Mouse (Mus musculus): Measurements from ENCODE around the gene Ptn. TPM values are rescaled to one million over a fixed set of nuclear protein-coding genes. Genes with fewer than 3 reads are reported as not detected.

Gene Ptn
- polyA plus RNA-seq (2015; fragmentation: Nextera tagmentation; extraction: Ambion mirVana), result 566 and 774 TPM in 2 replicates

DNA sequence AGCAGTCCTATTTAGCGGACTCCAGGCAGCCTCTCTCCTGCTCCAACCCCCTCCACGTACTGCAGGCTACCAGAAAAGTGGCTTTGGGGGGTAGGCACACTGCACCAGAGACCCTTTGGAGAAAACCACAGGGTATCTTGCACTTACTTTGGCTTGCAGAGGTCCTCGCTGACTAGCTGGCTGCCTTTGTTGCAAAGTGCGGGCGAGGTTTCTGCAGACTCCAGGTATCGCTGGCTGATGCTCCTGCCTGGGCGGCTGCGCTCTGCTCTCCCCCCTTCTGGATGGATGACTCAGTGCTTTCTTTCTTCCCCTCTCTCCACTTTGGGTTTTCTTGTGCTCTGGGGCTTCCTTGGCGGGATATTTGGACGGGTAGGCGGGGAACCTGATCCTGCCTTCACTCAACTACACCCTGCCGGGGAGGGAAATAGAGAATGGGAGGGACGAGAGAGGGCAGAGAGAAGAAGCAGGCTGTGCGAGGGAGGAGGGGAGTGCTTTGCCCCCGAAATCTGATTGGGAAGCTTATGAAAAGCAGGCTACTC is at the start of gene Ptn:
Gene Ptn, minus strand, starts transcription at position 474 of the 539 bp plus-strand sequence.
- peak within 1 kb of the TSS; percentile 72 for H3K4me3 ChIP-seq
- no peaks in the 10 kb centered on the region for H3K27me3 ChIP-seq
- H3K9me3 ChIP-seq, result no peaks in the 10 kb centered on the region
- peaks cover 40% of the 10 kb centered on the region for H3K4me1 ChIP-seq (replicated peaks)
- peak within 1 kb of the TSS; percentile 89 for H3K9ac ChIP-seq
- H3K27ac ChIP-seq, result peak within 1 kb of the TSS; percentile 93
- peaks cover 6% of the 10 kb centered on the region; the same call in 1 of the 2 replicates for H3K36me3 ChIP-seq
- under 1% methylated on average over 15 of the region's 15 CpGs for WGBS
- H3K4me2 ChIP-seq, result peak within 1 kb of the TSS; percentile 69
- peak; percentile 80 for ATAC-seq (ENCODE audit: low FRiP score)

DNA sequence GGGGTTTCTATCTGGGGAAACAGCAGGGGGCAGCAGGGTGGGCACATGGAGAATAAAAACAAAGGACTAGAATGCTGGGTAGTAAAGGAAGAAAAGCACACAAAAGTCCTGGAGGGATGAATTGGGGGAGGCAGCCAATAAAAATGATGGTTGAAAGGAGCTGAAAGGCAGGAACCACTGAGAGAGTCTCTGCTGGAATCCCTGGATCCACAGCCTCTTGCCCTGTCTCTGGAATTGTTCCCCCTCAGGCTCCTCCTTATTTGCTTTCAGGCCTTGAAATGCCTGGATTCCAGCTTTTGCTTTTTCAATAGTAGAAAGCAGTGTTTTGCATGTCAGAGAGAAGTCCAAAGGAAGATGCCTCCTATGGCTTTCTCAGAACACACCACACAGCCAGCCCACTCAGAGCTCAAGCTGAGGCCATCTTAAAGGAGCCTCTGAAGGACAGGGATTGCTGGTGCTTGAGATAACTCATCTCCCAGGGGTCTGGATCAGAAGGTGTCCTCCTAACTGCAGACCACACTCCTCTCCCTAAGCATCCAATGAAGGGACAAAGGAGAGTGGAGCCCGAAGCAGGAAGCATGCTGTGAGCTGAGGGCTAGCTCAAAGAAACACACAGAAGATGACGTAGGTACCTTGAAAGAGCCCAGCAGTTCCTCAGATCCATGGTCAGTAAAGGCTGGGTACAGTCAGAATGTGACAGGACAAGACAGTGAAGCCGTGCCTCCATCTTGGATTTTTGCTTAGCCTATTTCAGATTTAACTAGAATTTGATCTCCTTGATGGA is 48.4 kb upstream of the Ptn start:
- peak; percentile 71 for ATAC-seq (ENCODE audit: low FRiP score)
- Histone ChIP-seq H3K9ac (no peak overlapping the region), H3K9me3 (no peaks in the 10 kb centered on the region), H3K27me3 (no peaks in the 10 kb centered on the region), H3K4me3 (no peak overlapping the region), H3K4me2 (no peak overlapping the region), H3K36me3 (no peaks in the 10 kb centered on the region), H3K4me1 (replicated peaks) (peaks cover 13% of the 10 kb centered on the region), H3K27ac (peak overlapping the region; percentile 69)
- WGBS, result 23% methylated on average over 3 of the region's 3 CpGs

DNA sequence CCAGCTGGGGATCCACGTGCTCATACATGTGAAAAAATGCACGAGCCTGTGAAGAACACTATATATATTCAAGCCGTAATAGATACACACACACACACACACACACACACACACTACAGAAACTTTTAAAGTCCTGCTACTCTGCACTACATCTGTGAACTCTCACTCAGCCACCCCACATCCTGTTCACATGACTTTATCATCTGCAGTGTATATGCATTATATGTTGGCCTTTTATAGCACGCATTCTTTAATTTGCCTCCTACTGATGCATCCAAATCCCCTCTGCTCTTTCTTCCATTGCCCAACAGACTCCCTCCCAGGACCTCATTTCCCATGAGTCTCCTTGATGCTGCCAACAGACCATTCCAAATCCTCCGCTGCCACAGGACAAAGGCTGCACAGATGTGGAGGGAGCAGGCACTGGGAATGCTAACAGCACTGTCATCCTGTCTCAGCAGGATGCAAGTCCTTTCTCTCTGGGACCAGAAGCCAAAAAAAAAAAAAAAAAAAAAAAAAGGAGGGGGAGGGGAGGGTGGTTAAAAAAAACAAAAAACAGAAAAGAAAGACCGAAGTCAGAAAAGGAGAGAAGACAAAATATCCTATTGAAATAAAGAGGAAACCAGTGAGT is 47.7 kb upstream of the Ptn start:
- no peak overlapping the region for H3K9ac ChIP-seq
- peaks cover 13% of the 10 kb centered on the region for H3K4me1 ChIP-seq (replicated peaks)
- peak; percentile 82 for ATAC-seq (ENCODE audit: low FRiP score)
- H3K27me3 ChIP-seq, result no peaks in the 10 kb centered on the region
- H3K9me3 ChIP-seq, result no peaks in the 10 kb centered on the region
- no peak overlapping the region for H3K4me3 ChIP-seq
- 20% methylated on average over 6 of the region's 6 CpGs for WGBS
- H3K27ac ChIP-seq, result peak overlapping the region; percentile 69; the same call in 1 of the 2 replicates
- H3K36me3 ChIP-seq, result no peaks in the 10 kb centered on the region
- no peak overlapping the region for H3K4me2 ChIP-seq

DNA sequence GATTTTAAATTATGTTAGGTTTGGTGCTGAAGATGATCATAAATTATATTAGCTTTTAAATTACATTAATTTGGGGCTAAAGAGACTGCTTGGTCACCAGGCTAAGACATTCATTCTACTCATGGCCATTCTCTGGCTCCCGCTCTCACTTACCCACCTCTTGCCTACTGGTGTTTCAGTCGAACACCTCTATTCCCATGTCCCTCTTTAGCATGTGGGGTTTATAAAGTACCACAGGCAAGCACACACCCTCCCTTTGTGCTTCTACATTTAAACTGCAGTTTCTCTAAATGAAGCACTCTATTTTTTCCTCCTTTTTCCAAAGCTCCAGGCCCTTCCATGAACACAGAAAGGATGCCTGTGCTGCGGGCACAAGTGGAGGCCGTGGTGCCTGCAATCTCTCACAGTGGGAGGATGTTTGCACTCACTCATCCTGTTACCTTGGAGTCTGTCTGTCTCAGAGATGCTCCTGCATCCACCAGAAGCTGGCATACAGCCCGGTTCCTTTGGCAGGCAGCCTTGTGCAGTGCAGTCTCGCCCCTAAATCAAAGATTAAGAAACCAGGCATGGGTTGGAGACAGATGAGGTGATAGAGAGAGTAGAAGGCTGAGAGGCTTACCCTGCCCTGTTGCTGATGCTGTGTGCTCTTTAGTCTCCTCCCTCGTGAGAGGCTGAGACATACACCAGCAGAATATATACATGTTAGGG is 40.6 kb upstream of the Ptn start:
- H3K4me1 ChIP-seq (replicated peaks), result peaks cover 14% of the 10 kb centered on the region; the same call in 1 of the 2 replicates
- no peaks in the 10 kb centered on the region for H3K27me3 ChIP-seq
- H3K36me3 ChIP-seq, result peaks cover 9% of the 10 kb centered on the region
- WGBS, result 58% methylated on average over 7 of the region's 7 CpGs
- no peaks in the 10 kb centered on the region for H3K9me3 ChIP-seq
- H3K4me2 ChIP-seq, result no peak overlapping the region
- H3K27ac ChIP-seq, result peak overlapping the region; percentile 48
- peak; percentile 93 for ATAC-seq (ENCODE audit: low FRiP score)
- H3K4me3 ChIP-seq, result no peak overlapping the region
- H3K9ac ChIP-seq, result no peak overlapping the region

DNA sequence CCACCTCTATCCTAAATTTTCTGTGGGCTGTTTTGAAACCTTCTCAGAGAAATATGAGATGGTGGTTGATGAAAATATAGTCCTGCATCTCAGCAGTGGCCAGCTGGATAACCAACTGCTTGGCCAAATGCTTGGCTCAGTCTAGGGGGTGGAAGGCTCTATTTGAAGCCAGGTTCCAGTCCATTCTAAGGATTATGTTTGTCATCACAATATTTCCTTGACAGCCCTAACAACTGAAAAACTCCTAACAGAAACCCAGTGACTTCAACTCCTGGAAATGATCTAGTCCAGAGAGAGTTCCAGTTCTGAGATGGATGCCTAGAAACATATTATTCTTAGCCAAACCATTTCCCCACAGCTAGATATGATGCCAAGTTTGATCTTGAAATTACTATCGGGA is 35.3 kb upstream of the Ptn start:
- ATAC-seq (ENCODE audit: low FRiP score), result no peak
- Histone ChIP-seq H3K9me3 (no peaks in the 10 kb centered on the region), H3K4me2 (no peak overlapping the region), H3K4me1 (replicated peaks) (peaks cover 11% of the 10 kb centered on the region; the same call in 1 of the 2 replicates), H3K27me3 (no peaks in the 10 kb centered on the region), H3K4me3 (no peak overlapping the region), H3K9ac (no peak overlapping the region), H3K27ac (no peak overlapping the region), H3K36me3 (peaks cover 9% of the 10 kb centered on the region)
- WGBS, result 93% methylated on average over 1 of the region's 1 CpGs

DNA sequence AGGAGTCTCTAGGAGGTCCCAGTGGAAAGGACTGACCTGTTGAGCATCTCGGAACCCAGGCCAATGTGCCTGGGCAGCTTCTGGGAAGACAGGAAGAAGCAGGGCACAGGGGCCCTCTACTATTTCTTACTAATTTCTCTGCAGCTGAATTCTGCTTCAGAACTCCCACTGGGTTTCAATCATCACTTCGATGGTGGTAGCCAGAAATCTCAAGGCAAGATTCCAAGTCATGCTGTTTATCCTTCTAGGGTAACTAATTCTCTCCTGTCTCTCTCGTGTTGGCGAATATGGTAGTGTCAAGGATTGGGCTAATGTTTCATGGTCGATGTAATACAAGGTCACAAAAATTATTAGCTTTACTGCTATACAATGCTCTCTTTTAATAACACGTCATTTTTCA is 34.2 kb upstream of the Ptn start:
- no peak for ATAC-seq (ENCODE audit: low FRiP score)
- WGBS, result 71% methylated on average over 6 of the region's 6 CpGs

DNA sequence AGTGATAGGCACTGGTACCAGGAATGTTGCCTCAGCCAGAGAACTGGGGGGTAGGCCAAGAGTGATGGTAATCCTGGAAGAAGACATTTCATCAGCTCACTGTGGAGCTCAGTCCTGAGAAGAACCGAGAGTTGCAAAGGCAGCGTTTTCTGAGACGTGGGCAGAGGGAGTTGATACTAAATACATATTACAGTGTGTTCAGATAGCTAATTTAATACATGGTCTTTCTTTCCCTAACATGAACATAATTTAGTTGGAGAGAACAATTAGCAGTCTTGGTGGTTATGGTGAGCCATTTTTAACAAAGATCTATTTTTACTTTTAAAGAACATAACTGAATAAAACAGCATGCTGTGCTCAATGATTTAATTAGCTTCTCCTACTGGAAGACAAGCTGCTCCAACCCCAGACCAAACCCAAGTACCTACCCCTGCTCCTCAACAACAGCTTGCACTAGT is 33.0 kb upstream of the Ptn start:
- Histone ChIP-seq H3K9ac (no peak overlapping the region), H3K9me3 (no peaks in the 10 kb centered on the region), H3K4me2 (no peak overlapping the region), H3K27ac (no peak overlapping the region), H3K4me1 (replicated peaks) (peaks cover 3% of the 10 kb centered on the region; the same call in 1 of the 2 replicates), H3K27me3 (no peaks in the 10 kb centered on the region), H3K4me3 (no peak overlapping the region), H3K36me3 (peaks cover 9% of the 10 kb centered on the region)
- 62% methylated on average over 3 of the region's 3 CpGs for WGBS
- no peak for ATAC-seq (ENCODE audit: low FRiP score)

More for the DNA sequence above, 34.2 kb upstream of the Ptn start:
- H3K27me3 ChIP-seq, result no peaks in the 10 kb centered on the region
- no peak overlapping the region for H3K27ac ChIP-seq
- H3K4me1 ChIP-seq (replicated peaks), result peaks cover 3% of the 10 kb centered on the region; the same call in 1 of the 2 replicates
- H3K9me3 ChIP-seq, result no peaks in the 10 kb centered on the region
- no peak overlapping the region for H3K4me3 ChIP-seq
- H3K36me3 ChIP-seq, result peaks cover 9% of the 10 kb centered on the region
- no peak overlapping the region for H3K9ac ChIP-seq
- H3K4me2 ChIP-seq, result no peak overlapping the region

DNA sequence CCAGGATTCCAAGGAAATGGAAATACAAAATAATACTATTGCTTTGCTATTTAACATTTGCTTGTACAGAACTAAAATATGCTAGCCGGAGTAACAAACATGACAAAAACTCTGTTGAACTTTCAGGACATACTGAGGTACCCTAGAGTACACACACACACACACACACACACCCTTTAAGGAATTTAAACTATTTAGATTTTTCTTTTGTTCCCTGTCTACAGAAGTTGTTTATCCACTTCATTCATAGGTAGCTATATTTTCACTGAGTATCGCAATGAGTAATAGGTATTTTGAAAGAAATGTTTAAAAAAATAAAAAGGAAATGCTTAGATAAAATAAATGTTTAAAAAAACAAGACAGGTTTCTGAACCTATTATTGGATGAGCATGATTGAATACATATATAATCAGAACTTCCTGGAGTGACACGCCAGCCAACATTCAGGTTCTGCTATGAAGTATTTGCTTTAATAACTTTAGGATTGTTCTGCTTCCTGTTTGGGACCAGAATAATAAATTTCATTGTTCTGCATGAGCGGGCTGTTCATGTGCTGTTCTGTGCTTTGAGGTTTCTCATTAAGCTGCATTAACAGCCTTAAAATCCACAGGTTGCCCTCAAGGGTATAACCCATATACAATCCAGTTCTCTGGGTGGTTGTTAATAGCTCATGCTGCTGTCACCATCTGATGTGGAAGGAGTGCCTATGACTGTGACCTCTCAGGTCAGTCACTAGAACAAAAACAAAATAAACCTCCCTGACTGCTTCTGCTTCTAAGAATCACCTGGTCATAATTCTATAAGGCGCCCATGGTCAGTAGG is 32.3 kb upstream of the Ptn start:
- no peak overlapping the region for H3K9ac ChIP-seq
- 79% methylated on average over 5 of the region's 5 CpGs for WGBS
- no peak for ATAC-seq (ENCODE audit: low FRiP score)

DNA sequence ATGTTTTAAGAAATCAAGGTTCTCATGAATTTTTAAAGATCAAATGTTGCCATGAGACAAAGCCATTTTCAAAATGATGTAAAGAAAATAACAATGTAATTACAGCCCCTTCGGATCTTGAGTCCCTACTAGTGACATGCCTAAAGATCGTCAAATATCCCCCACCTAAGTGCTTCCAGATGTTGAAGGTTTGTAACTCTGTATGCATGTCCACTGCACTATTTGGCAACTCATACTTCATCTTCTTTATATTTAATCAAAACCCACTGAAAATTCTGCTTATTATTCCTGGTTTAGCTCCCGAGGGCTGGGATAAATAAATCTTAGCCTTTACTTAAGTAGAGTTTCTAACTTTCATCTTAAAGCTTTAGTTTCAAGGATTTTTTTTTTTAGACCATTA is 31.7 kb upstream of the Ptn start:
- H3K4me3 ChIP-seq, result no peak overlapping the region
- H3K27me3 ChIP-seq, result no peaks in the 10 kb centered on the region
- no peak overlapping the region for H3K27ac ChIP-seq
- no peak overlapping the region for H3K9ac ChIP-seq
- no peaks in the 10 kb centered on the region for H3K9me3 ChIP-seq
- ATAC-seq (ENCODE audit: low FRiP score), result no peak
- peaks cover 3% of the 10 kb centered on the region for H3K36me3 ChIP-seq
- peaks cover 3% of the 10 kb centered on the region; the same call in 1 of the 2 replicates for H3K4me1 ChIP-seq (replicated peaks)
- WGBS, result 73% methylated on average over 3 of the region's 3 CpGs
- no peak overlapping the region for H3K4me2 ChIP-seq

More for the DNA sequence above, 32.3 kb upstream of the Ptn start:
- Histone ChIP-seq H3K36me3 (peaks cover 9% of the 10 kb centered on the region), H3K27me3 (no peaks in the 10 kb centered on the region), H3K4me1 (replicated peaks) (peaks cover 3% of the 10 kb centered on the region; the same call in 1 of the 2 replicates), H3K9me3 (no peaks in the 10 kb centered on the region), H3K4me2 (no peak overlapping the region), H3K4me3 (no peak overlapping the region), H3K27ac (no peak overlapping the region)

DNA sequence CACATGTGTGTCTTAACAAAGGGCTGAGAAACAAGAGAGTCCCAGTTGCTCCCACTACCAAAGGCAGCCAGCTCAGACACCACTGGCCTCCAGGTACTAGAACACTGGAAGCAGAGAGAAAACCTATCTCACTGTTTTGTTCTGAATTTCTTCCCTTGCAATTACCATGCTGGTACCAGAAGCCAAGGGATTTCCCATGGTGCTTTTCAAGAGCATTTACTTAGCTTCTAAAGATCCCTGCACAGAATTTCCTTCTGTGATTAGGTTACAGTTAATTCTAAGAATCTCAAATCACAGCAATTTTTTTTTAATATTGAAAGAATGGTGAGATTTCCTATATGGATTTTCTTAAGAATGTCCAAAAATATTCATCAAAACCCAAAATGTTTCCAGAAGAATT is 31.2 kb upstream of the Ptn start:
- no peaks in the 10 kb centered on the region for H3K9me3 ChIP-seq
- H3K27ac ChIP-seq, result no peak overlapping the region
- H3K36me3 ChIP-seq, result no peaks in the 10 kb centered on the region
- H3K4me1 ChIP-seq (replicated peaks), result peaks cover 3% of the 10 kb centered on the region; the same call in 1 of the 2 replicates
- no peaks in the 10 kb centered on the region for H3K27me3 ChIP-seq
- H3K4me3 ChIP-seq, result no peak overlapping the region
- no peak overlapping the region for H3K4me2 ChIP-seq
- no peak for ATAC-seq (ENCODE audit: low FRiP score)
- no peak overlapping the region for H3K9ac ChIP-seq

DNA sequence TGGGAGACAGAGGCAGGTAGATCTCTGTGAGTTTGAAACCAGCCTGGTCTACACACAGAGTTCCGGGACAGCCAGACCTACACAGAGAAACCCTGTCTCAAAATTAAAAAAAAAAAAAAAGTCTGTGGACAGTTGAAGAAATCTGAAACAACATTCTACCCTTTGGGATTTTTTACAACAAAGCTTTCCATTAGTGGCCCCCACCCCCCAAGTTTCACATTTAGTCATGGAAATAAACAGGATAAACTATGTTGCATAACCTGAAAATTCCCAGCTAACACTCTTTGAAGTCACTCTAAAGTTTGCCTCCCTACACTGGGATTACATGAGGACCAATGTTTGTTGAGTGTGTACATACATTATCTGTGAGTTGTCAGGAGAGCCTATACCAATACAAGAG is 28.7 kb upstream of the Ptn start:
- no peaks in the 10 kb centered on the region for H3K27me3 ChIP-seq
- no peaks in the 10 kb centered on the region for H3K9me3 ChIP-seq
- peaks cover 3% of the 10 kb centered on the region; the same call in 1 of the 2 replicates for H3K4me1 ChIP-seq (replicated peaks)
- H3K4me3 ChIP-seq, result no peak overlapping the region
- no peak overlapping the region for H3K4me2 ChIP-seq
- no peak for ATAC-seq (ENCODE audit: low FRiP score)
- no peaks in the 10 kb centered on the region for H3K36me3 ChIP-seq
- H3K9ac ChIP-seq, result no peak overlapping the region
- 97% methylated on average over 1 of the region's 1 CpGs for WGBS
- no peak overlapping the region for H3K27ac ChIP-seq
